Mouse (Mus musculus) forelimb bud, embryonic 11.5 days (tissue): Measurements from ENCODE around the gene Socs4.
A peak's percentile ranks its signal among the peaks of the same experiment; 100 is the strongest.

ENCODE experiments used
- DNase-seq: peaks from one replicate; pipeline ENCODE4 v3.0.0-alpha.2; 2012; ENCODE audit warnings: low read depth, low spot score

The Socs4 gene

GRCm38 (mm10) chr14:47276637-47277393 is at the start of gene Socs4, which contains the start of gene Wdhd1:
TSS of gene Socs4 (plus strand) at chr14:47276931.
TSS of gene Wdhd1 (minus strand) at chr14:47276857.
- DNase-seq, result peak; percentile 93

- DNase-seq, result no peak
Observed at GRCm38 (mm10) chr14:47229796-47230376, 46.8 kb upstream of the Socs4 start.

GRCm38 (mm10) chr14:47233602-47234001 is 43.1 kb upstream of the Socs4 start:
- DNase-seq, result no peak

- DNase-seq, result no peak
Observed at GRCm38 (mm10) chr14:47234032-47234431, 42.7 kb upstream of the Socs4 start.

GRCm38 (mm10) chr14:47234526-47235250 is 42.0 kb upstream of the Socs4 start:
- DNase-seq, result no peak

GRCm38 (mm10) chr14:47236491-47236890 is 40.2 kb upstream of the Socs4 start:
- no peak for DNase-seq

GRCm38 (mm10) chr14:47237286-47237685 is 39.4 kb upstream of the Socs4 start:
- no peak for DNase-seq

GRCm38 (mm10) chr14:47240600-47240999 is 36.1 kb upstream of the Socs4 start:
- DNase-seq, result no peak

- no peak for DNase-seq
Observed at GRCm38 (mm10) chr14:47241046-47241445, 35.7 kb upstream of the Socs4 start.

GRCm38 (mm10) chr14:47242753-47243152 is 34.0 kb upstream of the Socs4 start:
- DNase-seq, result peak; percentile 50

GRCm38 (mm10) chr14:47249839-47250238 is 26.9 kb upstream of the Socs4 start:
- DNase-seq, result no peak

GRCm38 (mm10) chr14:47264866-47265265 is 11.9 kb upstream of the Socs4 start:
- DNase-seq, result no peak

- DNase-seq, result no peak
Observed at GRCm38 (mm10) chr14:47265829-47266228, 10.9 kb upstream of the Socs4 start.

GRCm38 (mm10) chr14:47269056-47269455 is 7.7 kb upstream of the Socs4 start:
- DNase-seq, result no peak

- no peak for DNase-seq
Observed at GRCm38 (mm10) chr14:47269706-47270105, 7.0 kb upstream of the Socs4 start.

- no peak for DNase-seq
Observed at GRCm38 (mm10) chr14:47273751-47274150, 3.0 kb upstream of the Socs4 start.

- DNase-seq, result no peak
Observed at GRCm38 (mm10) chr14:47275417-47275816, 1.3 kb upstream of the Socs4 start.

GRCm38 (mm10) chr14:47276036-47276603 is 611 bp upstream of the Socs4 start:
- DNase-seq, result no peak

- no peak for DNase-seq
Observed at GRCm38 (mm10) chr14:47279058-47279457, 2.3 kb downstream of the Socs4 start.

- no peak for DNase-seq
Observed at GRCm38 (mm10) chr14:47281535-47281934, 4.8 kb downstream of the Socs4 start.

- no peak for DNase-seq
Observed at GRCm38 (mm10) chr14:47283568-47283967, 6.8 kb downstream of the Socs4 start.

- DNase-seq, result no peak
Observed at GRCm38 (mm10) chr14:47285271-47285670, 8.5 kb downstream of the Socs4 start.
